Mouse (Mus musculus): ENCODE results near the gene Slc16a6.
"Not testable (repeated sequence)": the region's sequence is repeated elsewhere in the genome, so short reads cannot be mapped to it uniquely, and the experiment has no call there.

The Slc16a6 gene

DNA sequence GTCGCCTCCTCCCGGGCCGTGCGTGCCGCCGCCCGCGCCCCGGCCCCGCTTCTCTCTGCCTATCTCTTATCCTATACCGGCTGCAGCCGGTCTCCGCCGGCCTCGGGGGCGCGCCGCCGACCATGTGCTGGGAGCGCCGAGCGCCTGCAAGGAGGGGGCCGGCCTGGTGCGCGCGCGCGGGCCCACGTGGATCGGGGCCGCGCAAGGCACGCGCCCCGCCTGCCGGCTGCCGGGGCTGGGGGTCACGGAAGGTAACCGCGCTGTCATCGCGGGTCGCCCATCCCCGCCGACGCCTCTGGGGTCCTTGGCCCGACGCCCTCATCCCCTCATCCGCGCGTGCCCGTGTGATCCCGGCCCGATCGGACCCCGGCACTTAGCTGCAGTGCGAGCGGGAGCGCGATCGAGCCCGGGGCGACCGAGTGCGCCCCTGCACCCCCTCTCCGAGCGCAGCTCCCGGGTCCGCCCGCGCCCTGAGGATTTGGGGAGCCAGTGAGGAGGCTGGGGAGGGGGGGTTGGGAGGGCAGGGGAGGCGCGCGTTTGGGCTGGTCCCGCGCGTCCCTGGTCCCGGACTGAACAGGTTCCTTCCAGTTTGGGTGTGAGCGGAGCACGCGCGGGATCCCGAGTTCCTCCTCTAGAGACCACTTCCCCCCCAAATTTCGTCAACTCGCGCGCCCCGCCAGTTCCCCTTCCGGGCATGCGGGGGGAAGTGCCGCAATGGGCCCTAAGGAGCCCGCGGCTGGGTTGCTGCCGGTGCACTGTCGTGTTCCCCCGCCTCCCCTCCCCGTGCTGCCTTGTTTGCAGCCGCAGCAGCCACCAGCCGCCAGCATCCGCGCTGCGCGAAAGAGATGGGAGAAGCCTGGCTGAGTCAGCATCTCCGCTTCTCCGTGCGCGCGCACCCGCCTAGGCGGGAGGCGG lies at the start of gene Slc16a6, which contains the start of gene Arsg:
Gene Slc16a6 (minus strand): TSS at position 428 of the 915 bp plus-strand sequence.
Gene Arsg (plus strand): TSS at position 204 of the 915 bp plus-strand sequence.
- DNase-seq (ENCODE audit: low read depth, low spot score), result peak; percentile 80

DNA sequence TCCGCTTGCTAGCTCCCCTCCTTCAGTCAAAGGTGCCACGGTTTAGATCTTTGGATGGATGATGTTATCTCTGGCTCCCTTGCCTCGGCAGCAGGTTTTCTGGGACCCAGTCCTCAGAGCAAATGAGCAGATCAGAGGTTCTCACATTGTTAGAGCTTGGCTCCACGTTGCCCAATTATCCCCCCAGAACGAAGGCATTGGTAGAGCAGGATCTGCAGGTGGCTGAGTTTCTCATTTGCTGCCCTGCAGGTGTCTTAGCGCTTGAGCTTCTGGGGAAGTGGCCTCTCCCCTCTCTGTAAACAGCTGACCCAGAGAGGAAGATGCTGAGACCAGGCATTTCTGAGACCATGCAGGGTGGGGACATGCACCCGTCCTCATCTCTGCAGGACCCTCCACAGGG lies 47.6 kb upstream of the Slc16a6 start:
- DNase-seq (ENCODE audit: low read depth, low spot score), result no peak

DNA sequence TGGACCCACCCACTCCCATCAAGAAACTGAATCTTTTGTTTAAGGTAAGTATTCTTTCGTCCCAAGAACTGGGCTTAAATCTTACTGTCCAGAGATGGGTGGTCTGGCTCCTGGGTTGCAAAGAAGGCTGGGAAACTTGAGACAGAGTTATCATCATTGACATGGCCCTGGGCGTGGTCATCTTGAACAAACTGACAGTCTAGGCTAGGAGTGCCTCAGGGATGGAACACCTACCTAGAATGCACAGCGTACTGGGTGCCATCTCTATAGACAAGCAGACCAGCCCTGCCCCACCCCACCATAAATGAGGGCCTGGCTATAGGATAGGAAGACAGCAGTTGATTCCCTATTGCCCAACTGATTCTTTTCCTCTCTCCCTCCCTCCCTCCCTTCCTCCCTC lies 44.4 kb upstream of the Slc16a6 start:
- peak; percentile 24 for DNase-seq (ENCODE audit: low read depth, low spot score)

DNA sequence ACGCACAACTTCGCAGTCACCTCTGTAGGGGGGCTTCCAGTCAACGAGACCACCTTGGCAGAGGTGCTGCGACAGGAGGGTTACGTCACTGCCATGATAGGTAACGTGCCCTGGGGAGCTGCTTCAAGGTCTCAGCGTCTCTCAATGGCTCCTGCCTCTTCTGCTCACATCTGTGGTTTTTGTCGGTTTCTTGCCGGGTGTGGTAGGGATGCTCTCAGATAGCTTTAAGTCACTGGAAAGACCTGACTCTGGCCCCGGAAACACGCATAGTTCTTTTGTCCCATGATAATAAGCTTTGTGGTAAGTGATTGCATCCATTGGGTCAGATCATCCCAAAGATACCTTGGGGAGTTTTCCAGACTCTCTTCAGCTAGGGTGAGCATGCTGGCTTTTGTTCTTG lies 43.9 kb upstream of the Slc16a6 start:
- DNase-seq (ENCODE audit: low read depth, low spot score), result no peak

DNA sequence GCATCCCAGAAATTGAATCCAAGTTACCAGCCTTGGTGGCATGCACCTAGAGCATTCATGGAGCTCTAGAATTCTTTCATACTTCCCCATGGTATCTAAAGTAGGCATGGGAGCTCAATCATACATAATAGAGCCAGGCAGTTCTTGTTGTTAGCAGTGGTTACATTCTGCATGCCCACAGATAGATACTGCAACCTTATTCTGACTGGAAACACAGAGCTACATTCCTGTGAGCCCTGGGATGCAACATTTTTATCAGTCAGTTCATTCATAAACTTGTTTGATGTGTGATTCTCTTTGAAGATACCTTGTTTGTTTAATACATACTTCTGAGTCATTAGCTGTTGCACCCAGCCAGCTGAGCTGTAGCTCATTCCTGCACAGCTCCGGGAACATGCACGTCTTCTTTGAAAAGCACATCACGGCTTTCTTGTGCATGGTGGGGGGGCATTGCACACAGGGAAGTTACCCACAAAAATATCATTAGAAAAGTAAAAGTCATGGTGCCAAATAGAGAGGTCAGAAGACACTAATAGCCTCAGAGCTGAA lies 40.7 kb upstream of the Slc16a6 start:
- no peak for DNase-seq (ENCODE audit: low read depth, low spot score)

DNA sequence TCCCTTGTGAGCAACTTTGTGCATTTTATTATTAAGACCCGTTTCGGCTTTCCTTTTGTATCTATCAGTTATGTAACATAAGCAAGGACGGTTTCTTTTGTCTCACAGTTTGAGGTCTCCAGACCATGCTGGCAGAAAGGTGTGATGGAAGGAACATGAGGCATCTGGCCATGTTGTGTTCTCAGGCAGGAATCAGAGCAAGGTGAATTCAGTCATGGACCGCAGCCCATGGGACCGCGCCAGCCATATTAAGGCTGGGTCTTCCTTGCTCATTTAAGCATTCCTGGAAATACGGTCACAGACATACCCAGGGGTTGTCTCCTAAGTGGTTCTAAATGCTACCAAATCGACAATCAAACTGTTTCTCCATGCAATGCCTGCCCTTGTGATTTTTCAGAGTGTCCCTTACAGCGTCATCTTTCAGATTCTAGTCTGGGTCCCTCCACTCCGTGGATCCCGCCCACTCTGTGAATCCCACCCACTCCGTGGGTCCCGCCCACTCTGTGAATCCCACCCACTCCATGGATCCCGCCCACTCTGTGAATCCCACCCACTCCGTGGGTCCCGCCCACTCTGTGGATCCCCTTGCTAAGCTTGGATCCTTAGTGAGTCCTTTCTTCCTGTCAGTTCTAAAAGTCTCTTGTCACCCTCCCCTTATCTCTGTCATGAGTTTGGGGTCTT lies 39.7 kb upstream of the Slc16a6 start:
- no peak for DNase-seq (ENCODE audit: low read depth, low spot score)

DNA sequence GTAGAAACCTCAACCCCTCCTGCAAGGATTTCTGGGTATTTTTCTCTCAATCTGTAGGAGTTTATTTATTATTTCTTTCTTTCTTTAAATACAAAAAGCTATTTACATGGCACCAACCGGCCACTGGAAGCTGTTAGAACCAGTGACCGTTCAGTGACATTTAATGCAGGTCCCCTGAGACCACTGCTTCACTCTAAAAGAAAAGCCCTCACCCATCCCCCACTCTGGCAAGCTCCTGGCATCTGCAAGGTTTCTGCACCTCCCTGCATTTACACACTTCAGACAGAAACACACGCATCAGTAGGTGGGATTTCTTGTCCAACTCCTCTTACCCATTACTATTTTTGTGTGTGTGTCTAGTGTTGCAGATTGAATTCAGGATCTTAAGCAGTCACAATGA lies 33.7 kb upstream of the Slc16a6 start:
- DNase-seq (ENCODE audit: low read depth, low spot score), result no peak

DNA sequence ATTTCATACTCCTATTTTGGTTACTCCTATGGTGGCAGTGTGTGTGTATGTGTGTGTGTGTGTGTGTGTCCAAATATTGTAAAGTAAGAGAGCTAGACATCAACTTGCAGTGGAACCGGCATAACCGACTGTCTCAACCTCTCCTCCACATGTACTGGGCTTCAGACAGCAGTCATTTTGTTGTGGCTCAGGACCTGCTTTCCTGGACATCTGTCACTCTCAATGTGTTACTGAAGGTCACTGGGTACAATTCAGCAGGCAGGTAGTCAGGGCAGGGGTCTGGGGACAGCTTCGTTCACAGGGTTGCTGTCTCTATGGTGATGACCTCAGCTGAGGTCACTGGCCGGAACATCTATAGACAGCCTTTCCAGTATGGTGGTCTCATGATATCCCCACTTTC lies 32.4 kb upstream of the Slc16a6 start:
- DNase-seq (ENCODE audit: low read depth, low spot score), result no peak

DNA sequence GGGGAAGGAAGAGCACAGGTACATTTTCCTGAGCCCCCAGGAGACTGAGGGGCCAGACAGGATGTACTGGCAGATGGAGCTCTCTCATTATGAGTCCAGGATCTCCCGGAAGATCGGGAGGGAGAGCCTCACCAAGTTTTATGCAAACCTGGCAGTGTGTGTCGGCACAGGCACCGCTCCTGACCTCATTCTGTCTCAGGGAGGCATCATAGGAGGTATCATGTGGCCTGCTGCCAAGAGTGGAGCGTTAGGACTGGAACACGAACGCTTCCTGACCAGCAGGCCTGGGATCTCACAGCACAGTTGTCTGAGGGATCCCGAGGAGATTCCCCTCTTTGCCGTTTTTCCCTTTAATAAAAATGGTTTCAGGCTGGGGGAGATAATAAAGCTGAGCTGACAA lies 31.6 kb upstream of the Slc16a6 start:
- no peak for DNase-seq (ENCODE audit: low read depth, low spot score)

DNA sequence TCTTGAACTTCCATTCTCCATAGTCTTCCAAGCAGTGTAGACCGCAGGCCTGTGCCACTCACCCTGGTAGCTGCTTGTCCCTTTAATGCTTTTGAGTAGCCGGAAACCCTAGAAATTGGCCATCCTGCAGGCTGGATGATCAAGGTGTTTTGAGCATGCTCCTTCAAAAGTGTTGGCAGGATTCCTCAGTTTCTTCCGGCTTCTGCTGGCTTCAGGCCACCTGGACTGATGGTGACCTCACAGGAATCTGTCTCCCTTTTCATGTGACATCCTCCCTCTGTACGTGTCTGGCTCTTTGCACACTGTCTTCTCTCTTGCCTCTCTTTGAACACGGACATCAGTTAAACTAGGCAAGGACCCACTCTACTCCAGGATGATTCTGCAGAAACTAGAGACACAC lies 26.8 kb upstream of the Slc16a6 start:
- DNase-seq (ENCODE audit: low read depth, low spot score), result no peak

DNA sequence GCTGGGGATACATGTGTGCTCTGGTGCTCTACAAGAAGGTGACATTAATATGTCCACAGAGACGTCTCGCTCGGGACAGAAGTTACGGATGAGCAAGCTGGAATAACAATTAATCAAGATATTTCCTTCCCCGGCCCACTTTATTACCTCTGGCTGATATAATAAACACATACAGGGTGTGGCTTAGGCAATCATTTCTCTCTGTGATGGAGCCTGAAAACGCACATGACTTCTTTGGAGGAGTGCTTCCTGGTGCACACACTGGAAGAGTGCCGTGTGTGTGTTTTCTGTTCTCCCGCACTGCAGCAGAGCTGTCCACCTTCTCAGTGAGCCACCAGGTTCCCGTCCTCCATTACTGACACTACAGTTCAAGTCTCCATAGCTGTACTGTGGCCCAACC lies 24.6 kb upstream of the Slc16a6 start:
- DNase-seq (ENCODE audit: low read depth, low spot score), result no peak

DNA sequence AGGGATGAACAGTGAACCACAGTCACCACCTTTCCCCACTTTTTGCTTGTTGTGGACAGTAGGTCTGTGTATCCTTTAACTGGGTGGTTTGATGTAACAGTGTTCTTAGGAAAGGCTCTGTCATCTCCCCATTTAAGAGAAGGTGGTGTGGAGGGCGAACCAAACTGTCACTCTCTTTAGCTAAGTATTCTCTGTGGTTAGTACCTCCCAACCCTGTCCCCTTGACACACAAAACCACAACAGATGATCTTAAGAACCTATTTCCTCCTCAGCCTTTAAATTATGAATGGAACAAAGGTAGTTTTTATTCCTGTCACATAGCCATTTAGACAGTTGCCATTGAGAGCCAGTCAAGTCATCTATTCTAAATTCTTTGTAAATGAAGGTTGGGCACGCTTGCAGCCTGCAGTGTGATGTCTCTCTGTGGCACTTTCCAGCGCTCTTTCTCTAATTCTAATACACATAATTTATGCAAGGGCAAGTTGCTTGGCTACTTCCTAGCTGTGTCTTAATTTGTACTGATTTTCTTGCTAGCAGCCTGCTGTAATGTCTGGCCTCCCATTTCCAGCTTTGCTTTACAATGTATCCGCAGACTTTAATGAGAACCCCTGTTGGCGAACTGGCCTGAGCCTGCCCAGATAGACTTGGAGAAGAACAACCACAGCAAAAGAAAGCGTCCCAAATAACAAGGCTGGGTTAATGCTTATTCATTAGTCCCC lies 23.8 kb upstream of the Slc16a6 start:
- DNase-seq (ENCODE audit: low read depth, low spot score), result no peak

DNA sequence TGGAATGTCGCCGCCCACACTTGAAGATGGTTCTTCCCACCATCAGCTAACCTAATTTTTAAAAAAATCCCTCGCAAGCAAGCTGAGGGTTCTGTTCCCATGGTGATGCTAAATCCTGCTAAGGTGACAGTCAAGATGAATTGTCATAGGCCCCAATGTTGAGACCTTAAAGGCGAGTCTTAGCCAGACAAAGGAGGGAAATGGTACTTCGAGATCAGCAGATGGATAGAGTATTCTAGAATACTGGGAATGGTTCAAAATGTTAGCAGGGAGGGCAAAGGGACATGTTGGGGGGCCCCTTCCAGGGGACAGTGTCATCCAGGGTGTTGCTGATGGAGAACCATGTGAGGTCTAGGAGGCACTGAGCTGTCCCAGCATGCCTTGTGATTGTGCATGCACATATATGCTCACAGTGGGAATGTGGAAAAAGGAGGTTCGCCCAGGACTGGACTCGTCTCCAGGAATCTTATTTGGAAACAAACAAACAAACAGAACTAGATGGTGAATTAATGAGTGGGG lies 23.1 kb upstream of the Slc16a6 start:
- no peak for DNase-seq (ENCODE audit: low read depth, low spot score)

DNA sequence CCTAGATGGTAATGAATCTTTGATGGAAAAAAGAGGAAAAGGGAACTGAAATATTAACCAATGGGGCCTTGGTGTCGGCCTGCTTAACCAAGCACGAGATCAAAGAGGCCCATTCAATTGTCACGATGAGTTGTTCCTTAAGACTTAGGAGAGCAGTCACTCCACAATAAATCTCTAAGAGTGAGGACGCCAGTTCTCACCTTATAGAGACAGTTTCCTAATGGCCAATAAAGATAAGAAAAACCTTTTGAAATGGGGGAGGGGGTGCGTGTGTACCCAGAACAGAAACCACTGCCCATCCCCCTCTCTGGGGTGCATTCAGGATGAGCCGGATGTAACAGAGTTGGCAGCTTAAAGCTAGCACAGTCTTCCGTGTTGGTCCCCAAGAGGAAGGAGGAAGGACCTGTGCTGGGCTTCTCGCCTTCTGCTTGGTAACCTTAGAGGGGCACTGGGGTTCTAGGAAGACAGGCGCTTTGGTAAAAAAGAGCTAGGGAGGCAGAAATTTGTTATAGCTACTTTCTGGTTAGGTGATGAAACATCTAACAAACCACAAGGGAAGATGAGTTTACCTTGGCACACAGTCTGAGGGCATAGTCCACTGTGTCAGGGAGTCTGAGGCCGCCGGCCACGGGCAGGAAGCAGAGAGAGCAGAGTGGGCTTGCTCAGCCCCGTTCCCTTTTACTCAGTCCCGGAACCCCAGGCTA lies 22.5 kb upstream of the Slc16a6 start:
- DNase-seq (ENCODE audit: low read depth, low spot score), result no peak

DNA sequence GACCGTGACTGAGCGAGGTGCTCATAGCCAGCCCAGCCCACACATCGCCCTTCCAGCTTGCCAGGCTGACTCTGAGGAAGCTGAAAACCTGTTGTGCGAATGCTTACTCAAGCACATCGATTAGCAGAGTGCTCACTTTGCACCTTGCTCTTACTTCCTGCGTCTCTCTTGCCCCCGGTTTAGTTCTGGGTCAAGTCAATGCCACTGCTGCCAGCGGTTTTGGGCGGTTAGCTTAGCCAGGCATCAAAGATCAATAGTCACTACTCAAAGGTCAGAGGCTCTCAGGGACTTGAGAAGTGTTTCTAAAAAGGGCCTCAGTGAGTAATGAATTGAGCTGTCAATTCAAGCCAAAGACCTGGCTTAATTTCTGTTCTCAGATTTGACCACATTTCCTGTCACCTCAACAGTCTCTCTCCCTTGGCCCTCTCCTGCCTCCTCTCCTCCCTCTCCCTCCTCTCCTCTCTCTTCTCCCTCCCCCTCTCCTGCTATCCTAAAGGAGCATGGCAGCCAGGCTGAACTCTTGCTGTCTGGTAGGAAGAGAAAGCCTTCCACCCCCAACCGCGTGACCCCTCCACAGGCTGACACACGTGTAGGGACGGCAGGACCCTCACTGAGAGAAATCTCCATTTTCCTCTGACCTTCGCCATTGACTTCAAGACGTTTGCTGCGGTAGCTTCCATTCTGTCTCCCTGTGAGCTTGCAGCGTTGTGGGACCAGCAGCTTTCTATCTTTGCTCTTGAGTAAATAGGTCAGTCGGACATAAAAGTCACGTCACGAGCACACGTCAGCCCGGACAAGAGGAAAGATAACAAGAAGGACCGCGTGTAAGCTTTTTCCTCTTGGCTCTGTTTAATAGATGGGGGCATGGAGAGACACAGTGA lies 21.7 kb upstream of the Slc16a6 start:
- DNase-seq (ENCODE audit: low read depth, low spot score), result no peak

DNA sequence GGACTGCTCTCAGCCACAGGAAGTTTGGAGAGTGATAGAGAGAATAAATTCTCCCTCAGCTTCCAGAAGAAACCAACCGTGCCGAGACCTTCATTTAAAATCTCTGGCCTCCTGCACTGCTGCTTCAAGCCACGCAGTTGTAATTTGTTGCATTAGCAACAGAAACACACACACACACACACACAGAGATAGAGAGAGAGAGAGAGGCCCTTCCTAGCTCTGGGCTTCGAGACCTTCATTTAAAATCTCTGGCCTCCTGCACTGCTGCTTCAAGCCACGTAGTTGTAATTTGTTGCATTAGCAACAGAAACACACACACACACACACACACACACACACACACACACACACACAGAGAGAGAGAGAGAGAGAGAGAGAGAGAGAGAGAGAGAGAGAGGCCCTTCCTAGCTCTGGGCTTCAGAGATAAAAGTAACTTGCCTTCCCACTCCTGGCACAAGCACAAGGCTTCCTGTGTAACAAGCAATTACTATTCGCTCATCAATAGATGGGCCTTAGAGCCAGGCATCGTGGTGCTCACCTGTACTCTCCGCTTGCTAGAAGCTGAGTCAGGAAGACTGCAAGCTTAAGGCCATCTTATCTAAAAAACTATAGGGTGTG lies 19.6 kb upstream of the Slc16a6 start:
- DNase-seq (ENCODE audit: low read depth, low spot score), result not testable (repeated sequence)

DNA sequence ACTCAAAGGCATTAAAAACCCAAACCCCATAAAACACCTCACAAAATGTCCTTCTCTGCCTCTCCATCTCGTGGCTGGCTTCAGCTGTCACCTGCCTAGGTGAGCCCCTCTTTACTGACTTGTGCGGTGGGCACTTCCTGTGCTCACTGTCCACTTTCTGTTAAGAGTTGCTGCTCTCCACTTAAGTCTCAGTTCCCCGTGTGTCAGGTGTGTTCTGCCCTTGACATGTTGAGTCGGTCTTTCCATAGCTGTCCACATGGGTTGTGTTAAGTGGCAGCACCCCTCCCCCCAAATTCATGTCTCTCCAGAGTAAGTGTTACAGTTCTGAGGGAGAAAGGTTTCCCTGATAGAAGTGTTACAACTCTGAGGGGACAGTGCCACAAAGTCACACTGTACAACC lies 18.4 kb upstream of the Slc16a6 start:
- no peak for DNase-seq (ENCODE audit: low read depth, low spot score)

DNA sequence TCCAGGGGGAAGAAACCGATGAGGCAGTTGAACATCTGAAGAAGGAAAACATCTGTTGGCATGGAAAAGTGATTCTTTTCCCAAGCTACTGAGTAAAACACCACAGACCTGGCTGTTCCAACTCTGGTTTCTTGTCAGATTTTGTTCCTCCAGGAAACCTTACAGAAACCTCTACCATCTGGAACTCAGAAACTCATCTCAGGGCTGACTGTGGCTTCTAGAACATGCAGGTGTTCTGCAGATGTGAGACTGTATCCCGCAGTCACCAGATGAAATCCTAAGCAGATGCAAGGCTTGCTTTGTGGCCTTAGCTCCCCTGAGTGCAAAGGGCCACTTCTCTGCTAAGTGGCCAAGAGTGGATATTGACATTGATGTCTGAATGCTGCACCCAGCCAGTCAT lies 16.4 kb upstream of the Slc16a6 start:
- no peak for DNase-seq (ENCODE audit: low read depth, low spot score)

DNA sequence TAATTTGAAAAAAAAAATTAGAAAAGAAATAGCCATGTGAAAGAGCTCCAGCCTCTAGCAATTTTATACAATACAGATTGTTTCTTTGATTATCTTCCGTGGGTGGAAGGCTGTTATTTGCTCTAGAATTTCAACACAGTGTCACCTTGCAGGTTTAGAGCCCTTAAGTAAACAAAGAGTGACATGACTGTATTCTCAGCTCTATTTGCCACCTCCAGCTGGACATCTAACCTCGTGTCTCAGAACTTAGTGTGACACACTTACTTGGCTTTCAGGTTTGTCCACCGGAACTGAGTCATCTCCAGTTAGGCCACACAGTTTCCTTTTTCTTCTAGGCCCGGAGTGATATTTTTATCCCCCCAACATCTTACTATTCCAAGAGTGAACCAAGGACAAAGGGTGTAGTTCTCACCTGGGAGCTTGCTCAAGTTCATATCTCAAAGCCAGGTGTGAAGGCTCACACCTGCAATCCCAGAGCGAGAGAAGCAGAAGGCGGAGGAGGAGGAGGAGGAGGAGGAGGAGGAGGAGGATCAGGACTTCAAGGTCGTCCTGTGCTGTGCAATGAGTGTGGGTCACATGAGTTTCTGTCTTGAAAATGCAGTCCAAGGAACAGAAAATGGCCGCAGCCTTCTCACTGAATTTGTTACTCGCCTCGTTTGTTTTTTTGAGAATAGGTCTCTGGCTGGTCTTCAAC lies 14.7 kb upstream of the Slc16a6 start:
- DNase-seq (ENCODE audit: low read depth, low spot score), result no peak
